Mouse (Mus musculus): ENCODE results near the gene Ccr8. TPM values are rescaled to one million over a fixed set of nuclear protein-coding genes. Genes with fewer than 3 reads are reported as not detected.
A peak's percentile ranks its signal among the peaks of the same experiment; 100 is the strongest.

Ccr8 gene
- polyA plus RNA-seq, 2 experiments = 1.6 to 3.4 TPM

GRCm38 (mm10) chr9:120113456-120113855 is 21.5 kb downstream of the Ccr8 start:
- H3K27me3 ChIP-seq (ENCODE audit: control insufficient read depth, insufficient read depth, low read length) = no peaks in the 10 kb centered on the region
- H3K27ac ChIP-seq (replicated peaks; ENCODE audit: low read depth, low read length) = no peak overlapping the region
- 96% methylated on average over 6 of the region's 7 CpGs for WGBS
- H3K36me3 ChIP-seq (ENCODE audit: control insufficient read depth, insufficient read depth, low read length) = peaks cover 22% of the 10 kb centered on the region
- ATAC-seq (ENCODE audit: low FRiP score, low read depth) (no peak), DNase-seq (ENCODE audit: low spot score) (no peak)
- H3K9me3 ChIP-seq (ENCODE audit: control insufficient read depth, low read length) = no peaks in the 10 kb centered on the region
- no peak overlapping the region for H3K9ac ChIP-seq (ENCODE audit: low read depth, low read length, severe bottlenecking)
- H3K4me3 ChIP-seq (replicated peaks; ENCODE audit: low read length) = no peak overlapping the region
- no peak for TF ChIP-seq POLR2A (IDR thresholded peaks at IDR 0.05; ENCODE audit: borderline replicate concordance, extremely low read depth, insufficient read depth, insufficient read length)
- H3K4me2 ChIP-seq (replicated peaks; ENCODE audit: low read depth, low read length, severe bottlenecking) = no peak overlapping the region
- H3K4me1 ChIP-seq (ENCODE audit: control insufficient read depth, insufficient read depth, low read length) = peaks cover 6% of the 10 kb centered on the region

- H3K27ac ChIP-seq (replicated peaks; ENCODE audit: low read depth, low read length) = no peak overlapping the region
- no peak overlapping the region for H3K4me2 ChIP-seq (replicated peaks; ENCODE audit: low read depth, low read length, severe bottlenecking)
- H3K4me3 ChIP-seq (replicated peaks; ENCODE audit: low read length) = no peak overlapping the region
- H3K9me3 ChIP-seq (ENCODE audit: control insufficient read depth, low read length) = no peaks in the 10 kb centered on the region
- 88% methylated on average over 17 of the region's 17 CpGs for WGBS
- ATAC-seq (ENCODE audit: low FRiP score, low read depth) (no peak), DNase-seq (ENCODE audit: low spot score) (no peak)
- peaks cover 6% of the 10 kb centered on the region for H3K4me1 ChIP-seq (ENCODE audit: control insufficient read depth, insufficient read depth, low read length)
- TF ChIP-seq POLR2A (IDR thresholded peaks at IDR 0.05; ENCODE audit: borderline replicate concordance, extremely low read depth, insufficient read depth, insufficient read length) = no peak
- no peak overlapping the region for H3K9ac ChIP-seq (ENCODE audit: low read depth, low read length, severe bottlenecking)
- H3K27me3 ChIP-seq (ENCODE audit: control insufficient read depth, insufficient read depth, low read length) = no peaks in the 10 kb centered on the region
- peaks cover 26% of the 10 kb centered on the region for H3K36me3 ChIP-seq (ENCODE audit: control insufficient read depth, insufficient read depth, low read length)
Measured at GRCm38 (mm10) chr9:120114051-120114788, 22.3 kb downstream of the Ccr8 start.

GRCm38 (mm10) chr9:120114789-120115151 is 22.9 kb downstream of the Ccr8 start:
- Histone ChIP-seq H3K4me2 (replicated peaks; ENCODE audit: low read depth, low read length, severe bottlenecking) (no peak overlapping the region), H3K27me3 (ENCODE audit: control insufficient read depth, insufficient read depth, low read length) (no peaks in the 10 kb centered on the region), H3K27ac (replicated peaks; ENCODE audit: low read depth, low read length) (no peak overlapping the region), H3K9me3 (ENCODE audit: control insufficient read depth, low read length) (no peaks in the 10 kb centered on the region), H3K4me3 (replicated peaks; ENCODE audit: low read length) (no peak overlapping the region), H3K36me3 (ENCODE audit: control insufficient read depth, insufficient read depth, low read length) (peaks cover 32% of the 10 kb centered on the region), H3K4me1 (ENCODE audit: control insufficient read depth, insufficient read depth, low read length) (peaks cover 6% of the 10 kb centered on the region), H3K9ac (ENCODE audit: low read depth, low read length, severe bottlenecking) (peak overlapping the region; percentile 12; the same call in 1 of the 2 replicates)
- 89% methylated on average over 2 of the region's 2 CpGs for WGBS
- ATAC-seq (ENCODE audit: low FRiP score, low read depth) = no peak
- no peak for DNase-seq (ENCODE audit: low spot score)
- no peak for TF ChIP-seq POLR2A (IDR thresholded peaks at IDR 0.05; ENCODE audit: borderline replicate concordance, extremely low read depth, insufficient read depth, insufficient read length)

- H3K27ac ChIP-seq (replicated peaks; ENCODE audit: low read depth, low read length) = no peak overlapping the region
- DNase-seq (ENCODE audit: low spot score) = no peak
- no peak for ATAC-seq (ENCODE audit: low FRiP score, low read depth)
- no peak overlapping the region for H3K9ac ChIP-seq (ENCODE audit: low read depth, low read length, severe bottlenecking)
- no peak for TF ChIP-seq POLR2A (IDR thresholded peaks at IDR 0.05; ENCODE audit: borderline replicate concordance, extremely low read depth, insufficient read depth, insufficient read length)
- peaks cover 38% of the 10 kb centered on the region for H3K36me3 ChIP-seq (ENCODE audit: control insufficient read depth, insufficient read depth, low read length)
- no peak overlapping the region for H3K4me3 ChIP-seq (replicated peaks; ENCODE audit: low read length)
- no peaks in the 10 kb centered on the region for H3K9me3 ChIP-seq (ENCODE audit: control insufficient read depth, low read length)
- WGBS = 89% methylated on average over 5 of the region's 5 CpGs
- H3K4me1 ChIP-seq (ENCODE audit: control insufficient read depth, insufficient read depth, low read length) = peaks cover 6% of the 10 kb centered on the region
- H3K27me3 ChIP-seq (ENCODE audit: control insufficient read depth, insufficient read depth, low read length) = no peaks in the 10 kb centered on the region
- no peak overlapping the region for H3K4me2 ChIP-seq (replicated peaks; ENCODE audit: low read depth, low read length, severe bottlenecking)
Measured at GRCm38 (mm10) chr9:120115580-120115979, 23.7 kb downstream of the Ccr8 start.

GRCm38 (mm10) chr9:120116184-120116624 is 24.3 kb downstream of the Ccr8 start:
- H3K9me3 ChIP-seq (ENCODE audit: control insufficient read depth, low read length) = no peaks in the 10 kb centered on the region
- ATAC-seq (ENCODE audit: low FRiP score, low read depth) (no peak), DNase-seq (ENCODE audit: low spot score) (no peak)
- no peak overlapping the region for H3K27ac ChIP-seq (replicated peaks; ENCODE audit: low read depth, low read length)
- TF ChIP-seq POLR2A (IDR thresholded peaks at IDR 0.05; ENCODE audit: borderline replicate concordance, extremely low read depth, insufficient read depth, insufficient read length) = no peak
- H3K4me1 ChIP-seq (ENCODE audit: control insufficient read depth, insufficient read depth, low read length) = peaks cover 3% of the 10 kb centered on the region
- no peak overlapping the region for H3K4me2 ChIP-seq (replicated peaks; ENCODE audit: low read depth, low read length, severe bottlenecking)
- no peaks in the 10 kb centered on the region for H3K27me3 ChIP-seq (ENCODE audit: control insufficient read depth, insufficient read depth, low read length)
- H3K4me3 ChIP-seq (replicated peaks; ENCODE audit: low read length) = no peak overlapping the region
- 88% methylated on average over 8 of the region's 8 CpGs for WGBS
- H3K36me3 ChIP-seq (ENCODE audit: control insufficient read depth, insufficient read depth, low read length) = peaks cover 45% of the 10 kb centered on the region
- no peak overlapping the region for H3K9ac ChIP-seq (ENCODE audit: low read depth, low read length, severe bottlenecking)
